Mouse (Mus musculus): ENCODE measurements at regions not wholly inside any gene's neighbourhood (a gene's known extent, or its start where the extent isn't known, plus 50 kb on each side); places are given as distances from the start of the nearest gene placed in this dataset.

GRCm38 (mm10) chr2:115057200-115057599, 402.4 kb upstream of the Dph6 start:
- TF ChIP-seq POLR2A (IDR thresholded peaks at IDR 0.05; ENCODE audit: borderline replicate concordance, extremely low read depth, insufficient read depth, insufficient read length, poor library complexity, severe bottlenecking) (no peak), CTCF (IDR thresholded peaks at IDR 0.05; ENCODE audit: borderline replicate concordance, extremely low read depth, insufficient read depth, insufficient read length) (no peak)

Data from brain, embryonic 14.5 days (tissue).